Mouse (Mus musculus) neural tube, embryonic 10.5 days (tissue): ENCODE data around the gene Lif.

Source experiments
- DNase-seq: peaks from one replicate; pipeline ENCODE4 v3.0.0-alpha.2; 2017; ENCODE audit warnings: low spot score; ENCODE audit errors: extremely low spot score

Lif gene

DNA sequence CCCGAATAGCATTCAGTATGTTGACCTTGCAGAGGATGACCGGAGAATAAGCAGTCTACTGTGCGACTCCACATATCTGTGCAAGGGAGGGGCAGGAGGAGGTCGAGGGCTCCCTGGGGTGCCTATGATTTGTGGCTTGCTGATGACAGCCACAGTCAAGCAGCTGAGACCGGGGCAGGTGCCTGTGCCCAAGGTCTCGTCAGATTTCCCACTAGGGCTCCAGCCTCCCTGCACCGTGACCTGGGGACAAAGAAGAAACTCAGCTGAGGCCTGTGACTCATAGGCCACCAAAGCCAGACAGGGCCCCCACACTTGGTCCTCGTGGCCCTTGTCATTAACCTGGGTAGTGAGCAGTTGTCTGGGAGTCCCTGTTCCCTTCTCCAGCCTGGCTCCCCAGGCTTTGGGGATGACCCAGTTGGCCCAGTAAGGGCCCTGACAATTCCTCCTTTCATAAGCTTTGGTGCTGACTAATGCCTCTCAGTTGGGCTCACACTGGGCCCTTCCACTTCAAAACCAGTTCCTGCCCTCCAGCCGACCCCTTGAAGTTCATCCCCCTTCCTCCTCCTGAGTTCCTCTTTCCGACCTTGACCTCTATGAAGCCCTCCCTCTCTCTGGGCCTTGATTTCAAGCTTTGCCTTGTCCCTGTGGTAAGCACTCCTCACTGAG, 39.4 kb downstream of the Lif start:
- DNase-seq = no peak

DNA sequence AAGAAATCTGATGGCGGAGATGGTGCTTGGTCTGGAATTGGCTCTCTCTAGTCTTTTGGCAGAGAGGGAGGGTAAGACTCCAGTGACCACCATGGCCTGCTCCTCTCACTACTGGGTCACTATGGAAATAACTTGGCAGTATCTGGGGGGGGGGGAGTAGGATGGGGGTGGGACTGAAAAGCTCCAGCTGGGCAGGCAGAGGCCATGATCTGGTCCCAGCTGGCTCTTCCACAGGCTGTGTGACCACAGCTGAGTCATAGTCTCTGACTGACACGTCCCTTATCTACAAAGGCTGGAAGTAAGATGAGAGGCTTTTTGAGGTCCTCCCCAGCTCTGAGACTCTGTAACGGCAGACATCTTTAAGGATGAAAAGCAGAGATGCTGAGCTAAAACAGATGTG, 40.4 kb downstream of the Lif start:
- DNase-seq = no peak

DNA sequence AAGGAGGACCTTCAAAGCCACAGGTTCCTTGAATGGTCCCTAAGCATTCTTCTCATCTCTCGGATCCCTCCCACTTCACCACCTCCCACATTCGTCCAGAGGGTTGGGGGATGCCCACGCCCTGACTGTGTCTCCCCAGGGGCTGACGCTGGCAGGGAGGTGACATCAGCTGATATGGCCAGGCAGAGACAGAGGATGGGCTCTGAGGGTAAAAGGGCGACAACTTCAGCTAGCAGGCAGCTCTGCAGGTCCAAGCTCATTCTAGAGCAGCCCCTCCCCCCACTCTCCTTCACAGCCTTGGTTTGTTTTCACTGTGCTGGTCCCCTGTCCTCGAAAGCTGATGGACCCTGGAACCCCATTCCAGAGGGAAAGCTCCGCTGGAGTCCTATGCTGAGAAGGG, 41.3 kb downstream of the Lif start:
- DNase-seq = no peak

DNA sequence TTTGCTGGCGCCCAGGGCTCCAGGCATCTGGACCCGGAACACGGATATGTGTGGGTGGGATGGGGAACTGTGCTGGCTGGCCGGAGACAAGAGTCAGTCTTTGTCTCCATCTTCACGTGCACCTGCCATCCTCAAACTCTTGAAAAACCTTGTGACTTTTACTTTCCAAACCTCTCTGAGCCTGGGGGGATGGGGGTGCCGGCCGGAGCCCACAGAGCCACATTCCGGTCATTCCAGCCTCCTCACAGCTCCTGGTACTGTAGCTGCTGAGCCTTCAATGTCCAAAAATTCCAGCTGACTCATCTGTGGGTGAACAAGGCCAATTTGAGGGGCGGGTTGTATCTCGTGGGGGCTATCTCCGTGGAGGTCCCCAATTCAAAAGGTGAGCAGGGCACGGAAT, 41.8 kb downstream of the Lif start:
- no peak for DNase-seq

DNA sequence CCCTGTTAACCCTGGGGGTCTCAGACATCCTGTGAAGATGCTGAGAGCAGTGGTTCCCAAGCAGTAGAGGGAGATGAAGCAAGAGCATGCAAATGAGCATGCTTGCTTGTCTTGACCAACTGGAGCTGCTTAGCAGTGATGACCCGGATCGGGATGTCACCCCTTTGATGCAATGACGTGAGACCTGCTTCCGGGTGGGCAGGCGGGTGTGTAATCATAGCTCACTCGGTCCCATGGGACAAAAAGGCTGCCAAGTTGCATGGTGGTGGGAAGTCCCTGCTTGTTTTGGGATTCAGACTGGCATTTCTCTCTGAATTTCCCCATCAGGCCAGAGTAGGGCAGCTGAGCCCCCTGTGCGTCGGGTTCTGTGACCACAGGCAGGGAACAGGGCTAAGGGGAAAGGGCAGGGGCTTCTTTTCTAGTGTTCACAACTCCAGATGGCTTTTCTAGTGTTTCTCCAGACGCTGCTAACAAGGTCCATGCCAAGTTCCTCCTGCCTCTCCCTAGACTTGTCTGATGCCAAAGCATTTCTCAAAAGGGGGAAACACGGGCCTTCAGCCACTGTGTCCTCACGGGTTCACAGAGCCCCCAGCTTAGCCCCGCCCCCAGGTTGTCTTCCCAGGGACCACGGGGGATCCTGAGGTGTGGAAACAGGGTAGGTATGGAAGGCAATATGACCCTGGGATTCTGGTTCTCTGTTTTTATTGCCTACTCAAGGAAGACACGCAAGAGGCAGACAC, 42.5 kb downstream of the Lif start:
- no peak for DNase-seq

DNA sequence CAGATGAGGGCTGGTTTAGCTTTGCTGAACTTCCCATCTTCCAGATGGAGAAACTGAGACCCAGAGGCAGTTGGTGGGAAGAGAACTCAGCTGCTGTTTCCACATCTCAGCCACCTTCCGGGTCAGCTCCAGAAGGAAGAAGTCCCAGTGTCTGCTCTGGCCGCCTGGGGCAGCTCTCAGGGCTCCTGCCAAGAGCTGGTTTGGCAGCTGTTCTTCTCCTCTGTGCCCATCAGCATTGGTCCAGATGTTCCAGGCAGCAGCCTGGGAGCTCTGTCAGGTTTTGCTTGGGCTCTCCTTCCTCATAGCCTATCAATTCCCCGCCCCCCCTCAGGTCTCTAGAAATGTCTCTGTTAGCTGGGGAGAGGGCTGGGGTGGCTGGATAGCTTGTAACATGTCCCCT, 43.3 kb downstream of the Lif start:
- no peak for DNase-seq

DNA sequence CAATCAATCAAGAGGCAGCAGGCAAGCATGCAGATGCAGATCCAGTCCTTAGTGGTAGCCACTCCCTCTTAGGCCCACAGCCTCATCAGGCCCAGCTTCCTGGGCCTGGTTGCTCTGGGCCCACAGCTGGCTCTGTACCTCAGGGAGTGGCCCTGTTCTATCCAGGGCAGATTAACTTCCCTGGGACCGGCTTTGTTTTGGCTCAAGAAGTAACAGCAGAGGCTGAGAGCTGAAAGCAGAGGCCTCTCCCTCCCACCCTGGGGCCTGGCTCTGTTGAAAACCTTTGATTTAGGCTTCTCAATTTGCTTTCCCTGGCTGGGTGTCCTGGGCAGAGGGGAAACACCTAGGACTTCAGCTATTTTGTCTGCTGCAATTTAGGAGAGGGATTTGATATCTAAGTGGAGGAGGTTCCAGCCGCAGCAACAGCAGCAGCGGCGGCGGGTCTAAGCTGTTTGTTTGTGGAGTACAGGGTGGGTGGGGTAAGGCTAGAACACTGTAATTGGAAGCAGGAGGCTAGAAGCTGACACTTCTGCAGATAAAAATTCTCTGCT, 45.1 kb downstream of the Lif start:
- DNase-seq = no peak

DNA sequence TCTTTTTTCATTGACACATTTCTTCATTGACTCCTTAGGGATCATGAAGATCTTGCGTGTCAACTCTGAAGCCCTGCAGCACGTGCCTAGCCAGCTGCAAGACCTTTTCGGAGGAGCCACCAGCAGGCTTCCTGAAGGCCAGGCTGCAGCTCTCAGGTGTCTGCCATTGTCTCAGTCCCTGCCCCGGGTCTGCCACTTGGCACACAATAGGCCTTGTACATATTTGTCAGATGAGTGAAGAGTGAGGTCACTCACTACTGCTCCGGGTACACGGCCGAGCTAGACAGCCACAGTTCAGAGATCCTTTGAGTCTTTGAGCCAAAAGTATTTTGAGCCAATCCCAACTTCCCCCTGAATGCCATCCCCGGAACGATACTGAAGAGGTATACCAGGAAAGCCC, 45.7 kb downstream of the Lif start:
- DNase-seq = no peak

DNA sequence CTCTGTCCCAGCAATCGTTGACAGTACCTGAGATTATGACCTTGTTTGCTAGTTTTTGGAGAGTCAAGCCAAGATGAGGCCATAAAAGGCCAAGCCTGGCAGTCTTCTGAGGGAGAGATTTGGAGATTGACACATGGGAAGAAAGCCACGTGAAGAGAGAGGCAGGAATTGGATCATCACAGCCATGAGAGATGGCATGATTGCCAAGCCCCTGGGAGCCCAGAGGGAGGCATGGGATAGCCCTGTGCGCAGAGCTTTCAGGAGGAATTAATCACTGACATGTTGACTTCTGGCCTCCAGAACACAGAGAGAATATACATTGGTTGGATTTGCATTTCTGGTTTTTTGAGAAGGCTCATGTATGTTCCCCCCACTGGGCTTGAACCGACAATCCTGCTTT, 46.8 kb downstream of the Lif start:
- no peak for DNase-seq

DNA sequence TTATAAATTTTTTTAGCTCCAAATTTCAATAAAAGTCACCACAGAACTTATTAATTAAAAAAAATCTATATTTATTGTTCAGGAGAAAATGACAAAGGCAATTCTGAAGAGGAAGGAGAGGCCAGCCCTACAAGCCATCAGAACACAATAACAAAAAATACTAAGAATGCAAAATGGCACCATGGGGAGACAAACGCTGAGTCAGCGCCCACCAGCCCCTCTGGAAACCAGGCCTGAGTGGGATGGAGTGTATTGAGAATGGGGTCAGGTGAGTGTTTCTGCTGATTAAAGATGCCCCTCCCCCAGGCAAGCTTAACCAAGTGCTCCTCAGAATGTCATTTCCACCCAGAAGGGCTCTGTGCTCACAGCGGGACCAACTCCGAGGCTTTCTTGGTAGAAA, 47.7 kb downstream of the Lif start:
- DNase-seq = no peak

DNA sequence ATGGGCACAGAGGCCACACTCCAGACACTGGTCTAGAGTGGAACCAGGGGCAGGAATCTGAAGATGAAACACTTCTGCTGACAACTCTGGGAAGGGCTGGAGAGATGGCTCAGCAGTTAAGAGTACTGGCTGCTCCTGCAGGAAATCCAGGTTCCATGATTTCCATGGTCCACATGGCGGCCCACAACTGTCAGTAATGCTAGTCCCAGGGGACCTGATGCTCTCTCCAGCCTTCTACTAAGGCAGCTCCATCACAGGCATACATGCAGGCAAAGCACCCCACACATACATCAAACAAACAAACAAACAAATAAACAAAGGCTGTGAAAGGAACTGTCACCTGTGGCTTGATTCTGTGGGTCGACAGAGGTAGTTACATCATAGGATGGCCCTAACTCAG, 48.7 kb downstream of the Lif start:
- DNase-seq = no peak

DNA sequence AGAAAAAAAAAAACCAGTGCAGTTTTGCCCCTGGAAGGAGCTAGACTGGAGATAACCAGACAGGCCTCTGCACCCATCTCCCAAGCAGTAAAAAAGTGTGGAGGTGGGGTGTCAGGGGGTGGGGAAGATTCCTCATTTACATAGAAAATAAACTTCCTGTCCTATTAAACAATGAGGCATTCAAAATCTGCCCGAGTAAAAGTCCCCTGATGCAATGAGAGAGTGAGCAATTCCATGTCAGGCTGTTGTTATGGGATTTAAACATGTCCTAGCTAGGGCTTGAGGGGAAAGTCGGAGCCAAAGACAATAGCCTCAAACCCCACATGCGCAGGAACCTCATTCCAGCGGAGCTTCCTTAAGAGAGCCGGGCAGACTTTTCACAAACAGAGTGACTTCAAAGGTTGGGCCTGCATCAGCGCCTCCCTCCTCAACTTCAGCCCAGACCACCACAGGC, 50.7 kb downstream of the Lif start:
- DNase-seq = no peak

DNA sequence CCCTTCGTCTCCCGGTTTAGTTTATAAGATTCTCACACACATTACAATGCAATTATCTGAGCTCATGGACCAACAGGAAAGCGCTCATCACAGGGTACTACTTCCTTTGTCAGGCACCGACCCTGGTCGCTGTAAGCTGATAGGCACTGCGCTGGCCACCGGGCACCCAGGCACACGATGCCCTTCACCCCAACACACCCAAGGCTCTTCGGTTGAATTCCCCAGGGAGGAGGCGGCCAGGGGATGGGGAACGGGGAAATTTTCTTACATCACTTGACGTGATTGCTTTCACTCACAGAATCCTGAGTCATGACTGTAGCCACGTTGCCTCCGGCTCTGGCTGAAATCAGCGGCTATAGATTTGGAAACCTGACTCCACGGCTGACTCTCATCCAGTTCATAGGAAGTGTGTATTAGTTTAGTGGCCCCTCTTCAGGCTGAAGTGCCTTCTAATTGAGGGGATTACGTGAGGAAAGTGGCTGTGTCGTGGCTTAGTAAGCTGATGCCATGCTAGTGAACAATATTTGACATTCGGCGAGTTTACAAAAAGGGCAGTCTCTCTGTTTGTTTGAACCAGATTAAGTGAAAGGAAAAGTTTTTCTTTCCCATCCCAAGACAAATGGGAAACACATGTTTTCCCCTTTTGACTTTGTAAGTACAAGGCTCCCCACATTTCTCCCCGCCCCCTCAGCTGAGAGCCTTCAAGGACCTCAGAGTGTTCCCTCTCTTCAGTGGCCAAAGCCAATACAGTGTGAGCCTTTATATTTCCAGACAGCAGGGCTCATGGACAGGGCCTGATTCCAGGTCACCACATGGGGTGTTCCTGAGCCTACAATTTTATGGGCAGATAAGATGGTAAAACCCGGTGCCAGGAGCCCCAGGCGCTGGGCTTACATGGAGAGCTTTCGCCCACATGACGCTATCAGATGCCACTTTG, 51.4 kb downstream of the Lif start:
- DNase-seq = peak; percentile 63

DNA sequence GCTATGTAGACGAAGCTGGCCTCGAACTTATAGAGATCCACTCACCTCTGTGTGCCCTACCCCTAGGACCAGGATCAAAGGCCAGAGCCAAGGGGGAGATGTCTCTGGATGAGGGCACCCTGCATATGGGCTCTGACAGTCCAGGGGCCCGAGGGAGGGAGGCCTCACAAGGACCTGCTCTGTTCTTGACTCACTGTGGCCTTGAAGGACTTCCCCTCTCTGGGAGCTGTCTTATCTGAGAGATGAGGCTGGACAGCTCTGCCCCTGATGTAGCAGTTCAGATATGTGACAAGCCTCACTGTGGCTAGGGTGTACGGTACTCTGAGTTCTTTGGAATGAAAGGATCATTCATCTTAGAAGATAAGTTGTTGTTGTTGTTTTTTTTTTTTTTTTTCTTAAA, 52.3 kb downstream of the Lif start:
- no peak for DNase-seq

DNA sequence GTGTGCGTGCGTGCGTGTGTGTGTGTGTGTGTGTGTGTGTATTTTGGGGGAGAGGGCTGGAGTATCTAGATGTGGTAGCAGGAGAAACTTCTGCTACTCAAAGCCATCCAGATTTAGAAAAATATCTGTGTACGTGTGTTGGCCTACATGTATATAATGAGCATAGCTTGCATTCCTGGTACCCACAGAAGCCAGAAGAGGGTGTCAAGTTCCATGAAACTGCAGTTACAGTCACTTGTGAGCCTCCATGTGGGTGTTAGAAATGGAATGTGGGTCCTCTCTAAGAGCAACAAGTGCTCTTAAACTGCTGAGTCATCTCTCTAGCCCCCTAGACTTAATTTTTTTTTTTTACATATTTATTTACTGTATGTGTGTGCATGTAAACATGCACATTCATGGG, 53.0 kb downstream of the Lif start:
- no peak for DNase-seq

DNA sequence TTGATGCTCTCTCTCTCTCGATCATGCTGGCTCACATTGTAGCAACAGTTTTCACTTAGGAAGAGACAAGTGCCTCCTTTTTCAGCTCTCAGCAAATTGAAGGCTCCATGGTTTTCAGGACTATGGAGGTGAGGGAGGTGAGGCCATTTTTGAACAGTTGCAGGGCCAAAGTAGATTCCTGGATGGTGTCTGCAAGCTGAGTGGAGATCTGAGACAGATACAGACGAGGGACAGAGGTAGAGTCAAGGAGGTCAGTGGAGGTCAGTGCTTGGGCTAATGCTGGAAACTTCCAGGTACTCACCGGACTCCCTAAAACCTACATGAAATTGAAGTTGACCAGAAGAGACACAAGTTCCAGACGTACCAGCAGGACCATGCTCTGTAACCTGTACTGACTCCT, 54.8 kb downstream of the Lif start:
- no peak for DNase-seq

DNA sequence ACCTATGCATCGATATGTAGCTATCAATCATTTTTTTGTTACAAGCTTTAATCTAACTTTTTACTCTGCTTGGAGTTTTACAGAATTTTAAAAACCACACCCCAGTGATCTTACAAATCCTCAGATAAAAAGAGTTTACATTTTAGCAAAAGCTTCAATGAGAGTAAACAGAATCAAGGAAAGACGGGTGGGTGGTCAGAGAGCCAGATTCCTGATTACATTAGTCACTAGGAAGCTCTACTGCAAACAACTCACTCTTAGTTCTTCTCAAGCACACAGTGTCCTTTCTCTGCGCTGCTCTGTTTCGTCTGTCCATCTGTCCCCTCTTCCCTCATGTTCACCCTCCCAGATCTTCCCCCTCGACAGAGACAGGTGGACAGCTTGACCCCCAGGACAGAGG, 59.9 kb downstream of the Lif start:
- no peak for DNase-seq

DNA sequence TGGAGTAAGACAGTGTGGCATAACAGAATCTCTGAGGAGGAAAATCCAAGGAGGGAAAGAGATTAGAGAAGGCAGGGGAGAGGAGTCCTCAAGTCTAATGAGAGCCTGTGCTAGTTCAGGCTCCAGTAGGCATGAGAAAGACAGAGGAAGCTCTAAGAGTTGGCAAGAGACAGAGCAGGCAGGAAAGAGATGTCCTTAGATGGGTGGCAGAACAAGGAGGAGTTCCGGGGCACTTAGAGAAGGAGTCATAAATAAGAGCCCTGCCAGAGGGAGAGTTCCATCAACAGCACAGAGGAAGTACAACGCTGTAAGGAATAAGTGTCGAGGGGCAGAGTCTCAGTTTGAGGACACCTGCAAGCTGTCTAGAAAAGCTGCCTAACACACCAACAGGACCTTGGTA, 60.7 kb downstream of the Lif start:
- DNase-seq = no peak

DNA sequence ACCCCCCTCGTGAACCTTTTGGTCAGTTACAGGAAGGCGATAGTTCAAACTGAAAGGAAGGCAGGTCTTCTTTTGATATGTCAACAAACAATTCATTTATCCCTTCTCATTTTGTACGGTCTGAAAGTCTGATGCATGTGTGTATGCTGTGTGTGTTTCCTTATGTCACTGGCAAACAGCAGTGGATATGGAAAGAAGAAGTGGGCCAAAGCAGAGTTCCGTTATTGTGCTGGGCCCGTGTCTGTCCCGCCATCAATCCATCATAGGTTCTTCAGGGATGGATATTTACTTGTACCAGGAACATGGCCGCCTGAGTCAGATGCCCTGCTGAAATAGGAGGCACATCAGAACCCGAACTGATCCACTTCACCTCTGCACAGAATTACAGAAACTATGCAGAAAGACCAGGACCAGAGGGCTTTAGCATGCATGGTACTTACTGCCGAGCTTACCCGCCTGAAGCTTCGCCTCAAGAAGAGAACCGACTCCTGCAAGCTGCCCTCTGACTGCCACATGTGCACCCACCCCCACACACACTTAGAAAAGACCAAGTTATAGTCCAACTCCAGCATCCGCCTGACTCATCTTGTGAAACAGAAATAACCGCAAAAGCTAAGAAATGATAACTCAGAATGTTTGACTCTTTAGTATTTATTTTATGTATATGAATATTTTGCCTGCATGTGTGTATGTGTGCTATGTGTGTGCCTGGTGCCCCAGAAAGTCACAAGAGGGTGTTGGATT, 62.0 kb downstream of the Lif start:
- no peak for DNase-seq

DNA sequence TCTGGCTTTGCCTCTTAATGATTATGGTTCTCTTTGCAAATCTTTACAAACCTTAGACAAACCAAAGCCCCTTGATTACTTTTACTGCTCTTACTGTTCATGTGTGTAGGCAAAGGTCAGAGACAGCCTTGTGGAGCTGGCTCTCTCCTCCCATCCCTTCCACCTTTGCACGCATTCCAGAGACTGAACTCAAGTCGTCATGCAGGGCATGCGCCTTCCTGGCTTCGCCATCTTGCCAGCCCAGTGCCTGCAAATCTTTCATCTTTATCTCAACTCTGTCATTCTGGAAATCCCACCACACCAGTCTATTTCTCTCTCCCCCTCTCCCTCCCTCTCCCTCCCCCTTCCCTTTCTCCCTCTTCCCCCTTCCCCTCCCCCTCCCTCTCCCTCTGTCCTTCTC, 63.5 kb downstream of the Lif start:
- no peak for DNase-seq
